Mouse (Mus musculus) cerebellum, adult 18-20 months (tissue): ENCODE data around the gene Gm428.
"Not testable (repeated sequence)": the region's sequence is repeated elsewhere in the genome, so short reads cannot be mapped to it uniquely, and the experiment has no call there.

Experiments
- DNase-seq, 2 experiments: peaks; one replicate each; pipeline ENCODE4 v3.0.0; 2021

Gm428 gene

DNA sequence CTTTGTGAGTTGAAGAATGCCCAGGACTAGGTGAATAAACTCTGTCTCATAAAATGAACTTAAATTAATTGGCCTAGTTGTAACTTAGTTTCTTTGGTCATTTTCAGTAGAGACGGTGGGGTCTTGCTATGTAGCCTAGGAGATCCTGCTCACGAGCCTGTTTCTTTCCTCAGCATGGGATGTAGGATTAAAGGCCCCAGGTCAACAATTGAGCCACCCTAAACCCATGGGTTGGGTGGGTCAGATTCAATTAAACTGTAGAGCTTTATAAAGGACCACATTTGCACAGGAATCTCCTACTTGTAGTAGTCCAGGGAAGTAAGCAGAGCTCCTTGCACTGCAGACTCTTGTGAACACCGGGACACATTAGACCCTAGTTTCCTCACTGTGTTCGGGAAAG, at the start of gene Gm428:
TSS of gene Gm428 (plus strand) at position 301 of the 400 bp plus-strand sequence.
- DNase-seq, result not testable (repeated sequence)

DNA sequence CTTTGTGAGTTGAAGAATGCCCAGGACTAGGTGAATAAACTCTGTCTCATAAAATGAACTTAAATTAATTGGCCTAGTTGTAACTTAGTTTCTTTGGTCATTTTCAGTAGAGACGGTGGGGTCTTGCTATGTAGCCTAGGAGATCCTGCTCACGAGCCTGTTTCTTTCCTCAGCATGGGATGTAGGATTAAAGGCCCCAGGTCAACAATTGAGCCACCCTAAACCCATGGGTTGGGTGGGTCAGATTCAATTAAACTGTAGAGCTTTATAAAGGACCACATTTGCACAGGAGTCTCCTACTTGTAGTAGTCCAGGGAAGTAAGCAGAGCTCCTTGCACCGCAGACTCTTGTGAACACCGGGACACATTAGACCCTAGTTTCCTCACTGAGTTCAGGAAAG, 45.5 kb upstream of the Gm428 start, which contains the start of gene Gm11236:
TSS of gene Gm11236 (plus strand) at position 301 of the 400 bp plus-strand sequence.
- not testable (repeated sequence) for DNase-seq

DNA sequence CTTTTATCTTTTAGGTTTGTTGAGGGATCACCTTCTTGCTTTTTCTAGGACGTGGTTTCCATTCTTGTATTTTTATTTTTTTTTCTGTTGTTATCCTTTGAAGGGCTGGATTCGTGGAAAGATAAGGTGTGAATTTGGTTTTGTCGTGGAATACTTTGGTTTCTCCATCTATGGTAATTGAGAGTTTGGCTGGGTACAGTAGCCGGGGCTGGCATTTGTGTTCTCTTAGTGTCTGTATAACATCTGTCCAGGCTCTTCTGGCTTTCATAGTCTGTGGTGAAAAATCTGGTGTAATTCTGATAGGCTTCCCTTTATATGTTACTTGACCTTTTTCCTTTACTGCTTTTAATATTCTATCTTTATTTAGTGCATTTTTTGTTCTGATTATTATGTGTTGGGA, 21.5 kb upstream of the Gm428 start:
- not testable (repeated sequence) for DNase-seq

- DNase-seq, result not testable (repeated sequence)
Observed at GRCm38 (mm10) chr4:73668054-73668453, 15.3 kb upstream of the Gm428 start, which contains the start of gene Gm11239. Gene Gm11239 (plus strand): TSS chr4:73668354.

GRCm38 (mm10) chr4:73718761-73719160, 35.4 kb downstream of the Gm428 start:
- no peak for DNase-seq

DNA sequence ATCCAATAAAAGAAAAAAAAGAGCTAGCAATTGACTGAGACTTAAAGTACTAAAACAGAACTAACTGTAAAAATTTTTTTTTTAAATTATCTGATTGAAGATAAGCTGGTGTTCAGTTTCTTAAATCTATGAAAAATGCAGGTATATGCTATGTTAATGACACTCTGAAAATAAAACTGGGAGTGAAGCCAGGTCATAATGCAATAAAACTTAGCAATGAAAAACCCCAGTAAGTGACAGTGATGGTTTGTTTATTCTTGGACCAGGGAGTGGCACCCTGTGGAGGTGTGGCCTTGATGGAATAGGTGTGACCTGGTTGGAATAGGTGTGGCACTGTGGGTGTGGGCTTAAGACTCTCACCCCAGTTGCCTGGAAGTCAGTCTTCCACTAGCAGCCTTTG, 36.5 kb downstream of the Gm428 start:
- DNase-seq, result no peak
